Mouse (Mus musculus): ENCODE measurements around the gene Krtcap2.

DNA sequence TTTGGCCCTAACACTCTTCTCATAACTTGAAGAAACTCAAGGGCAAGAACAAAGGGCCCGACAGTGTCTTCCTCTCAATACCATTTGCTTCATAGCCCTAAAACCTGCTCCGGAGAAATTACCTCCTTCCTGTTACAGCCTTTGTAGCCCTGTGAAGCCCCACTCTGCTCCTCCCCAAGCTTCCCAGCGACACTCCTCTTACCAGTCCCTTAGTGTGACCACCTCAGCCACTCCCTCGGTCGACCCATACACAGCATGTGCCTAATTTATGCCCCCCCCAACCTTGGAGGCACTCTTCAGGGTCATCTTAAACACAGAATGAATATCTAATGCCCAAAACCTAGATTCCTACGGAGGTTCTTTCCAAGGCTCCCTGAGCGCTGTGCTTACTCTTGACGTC lies 32.9 kb downstream of the Krtcap2 start:
- TF ChIP-seq CTCF (IDR thresholded peaks at IDR 0.05), result no peak
- no peak for TF ChIP-seq EP300 (IDR thresholded peaks at IDR 0.05)
